Mouse (Mus musculus) erythroblast, embryonic 14.5 days (primary cell): ENCODE results near the gene Cyp2b10. TPM values are rescaled to one million over a fixed set of nuclear protein-coding genes. Genes with fewer than 3 reads are reported as not detected.
"Not testable (repeated sequence)": the region's sequence is repeated elsewhere in the genome, so short reads cannot be mapped to it uniquely, and the experiment has no call there.

Experiments used
- H3K27me3 ChIP-seq: 2 replicates; pipeline ENCODE4 v1.6.1; 2012; ENCODE audit warnings: inconsistent platforms; ENCODE audit not compliant: control insufficient read depth
- H3K36me3 ChIP-seq: 2 replicates; pipeline ENCODE4 v1.6.1; 2012; ENCODE audit warnings: mild to moderate bottlenecking, inconsistent platforms; ENCODE audit not compliant: control insufficient read depth
- H3K4me1 ChIP-seq: 2 replicates; pipeline ENCODE4 v1.6.1; 2012; ENCODE audit warnings: inconsistent platforms; ENCODE audit not compliant: control insufficient read depth
- H3K4me3 ChIP-seq: replicated peaks from 2 replicates; pipeline ENCODE3; 2012; ENCODE audit warnings: moderate library complexity, mild to moderate bottlenecking, inconsistent platforms
- H3K9me3 ChIP-seq: 2 replicates; pipeline ENCODE4 v1.6.1; 2012; ENCODE audit warnings: low read length, inconsistent platforms, mixed read lengths; ENCODE audit not compliant: control insufficient read depth
- GATA1 ChIP-seq: IDR thresholded peaks from 2 replicates; pipeline ENCODE4 v1.6.1; 2012; ENCODE audit warnings: low read length, inconsistent platforms, mixed read lengths
- TAL1 ChIP-seq: IDR thresholded peaks from 3 replicates; pipeline ENCODE4 v1.6.1; 2012; ENCODE audit warnings: low read length, inconsistent platforms, mixed read lengths
- polyA plus RNA-seq: library from polyadenylated mRNA; stranded (reverse); fragments of >175 nt; gene quantifications from 2 replicates; pipeline ENCODE4 v1.2.3, GENCODE M21; 2012

Gene Cyp2b10
- polyA plus RNA-seq, 1 experiment, result not detected

DNA sequence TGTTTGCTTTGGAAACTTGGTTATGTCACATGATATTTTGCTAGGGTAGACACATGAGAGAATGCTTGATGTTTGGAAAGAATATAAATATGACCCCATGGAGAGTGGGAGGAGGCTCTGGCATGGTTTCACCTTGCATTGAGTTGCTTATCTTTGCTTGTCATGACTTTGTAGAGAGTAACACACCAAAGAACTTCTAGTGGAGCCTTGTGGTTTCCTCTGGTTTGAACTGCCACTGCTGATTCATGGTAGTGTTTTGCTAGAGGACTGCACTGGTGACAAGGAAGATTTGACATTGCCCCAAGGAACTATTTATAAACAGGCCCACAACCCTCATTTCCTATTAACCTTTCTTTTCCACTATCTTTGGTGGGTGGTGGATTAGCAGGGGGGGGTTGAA is 24.8 kb upstream of the Cyp2b10 start:
- no peaks in the 10 kb centered on the region for H3K4me1 ChIP-seq
- H3K4me3 ChIP-seq, result no peak overlapping the region

DNA sequence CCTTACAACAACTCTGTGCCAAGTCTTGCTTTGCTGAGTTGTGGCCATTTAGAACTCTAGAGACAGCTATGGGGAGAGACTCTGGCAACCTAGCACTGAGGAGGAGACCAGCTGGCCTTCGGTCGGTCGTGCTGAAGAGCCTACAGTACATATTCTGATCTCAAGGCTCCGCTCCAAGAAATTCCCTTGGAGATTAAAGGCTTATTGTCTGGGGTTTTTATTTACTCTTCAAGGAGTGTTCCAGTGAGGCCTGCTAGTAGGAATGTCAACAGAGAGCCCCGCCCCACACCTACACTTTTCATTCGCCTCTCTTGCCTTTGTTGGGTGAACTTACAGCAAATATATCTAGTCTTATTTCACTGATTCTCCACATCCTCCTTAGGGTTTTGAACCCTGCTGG is 18.7 kb upstream of the Cyp2b10 start:
- Histone ChIP-seq H3K4me1 (no peaks in the 10 kb centered on the region), H3K27me3 (peaks cover 12% of the 10 kb centered on the region), H3K9me3 (no peaks in the 10 kb centered on the region), H3K36me3 (no peaks in the 10 kb centered on the region), H3K4me3 (no peak overlapping the region)
- no peak for TF ChIP-seq TAL1
- no peak for TF ChIP-seq GATA1

More for the DNA sequence above, 24.8 kb upstream of the Cyp2b10 start:
- TF ChIP-seq TAL1 (no peak), GATA1 (no peak)
- Histone ChIP-seq H3K36me3 (no peaks in the 10 kb centered on the region), H3K9me3 (peaks cover 10% of the 10 kb centered on the region), H3K27me3 (no peaks in the 10 kb centered on the region)

DNA sequence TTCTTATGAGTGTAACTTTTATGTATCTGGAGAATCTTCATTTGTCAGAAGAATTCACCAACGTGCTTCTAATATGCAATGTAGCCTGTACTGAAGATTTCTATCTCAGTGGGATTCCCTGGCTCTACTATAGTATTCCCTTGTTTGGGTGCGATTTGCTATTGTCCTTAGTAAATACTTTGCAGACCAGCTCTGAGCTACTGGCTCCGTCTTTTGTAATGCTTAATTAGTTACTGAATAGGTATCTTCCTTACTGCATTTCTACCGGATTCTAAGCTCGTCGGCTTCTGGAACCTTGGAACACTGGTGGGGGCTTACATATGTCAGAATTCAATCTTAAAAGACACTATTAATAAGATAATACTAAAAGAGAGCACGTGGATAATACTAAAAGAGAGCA is 16.7 kb upstream of the Cyp2b10 start:
- H3K9me3 ChIP-seq, H3K4me3 ChIP-seq, H3K36me3 ChIP-seq, H3K4me1 ChIP-seq: not testable (repeated sequence)
- peaks cover 13% of the 10 kb centered on the region for H3K27me3 ChIP-seq

DNA sequence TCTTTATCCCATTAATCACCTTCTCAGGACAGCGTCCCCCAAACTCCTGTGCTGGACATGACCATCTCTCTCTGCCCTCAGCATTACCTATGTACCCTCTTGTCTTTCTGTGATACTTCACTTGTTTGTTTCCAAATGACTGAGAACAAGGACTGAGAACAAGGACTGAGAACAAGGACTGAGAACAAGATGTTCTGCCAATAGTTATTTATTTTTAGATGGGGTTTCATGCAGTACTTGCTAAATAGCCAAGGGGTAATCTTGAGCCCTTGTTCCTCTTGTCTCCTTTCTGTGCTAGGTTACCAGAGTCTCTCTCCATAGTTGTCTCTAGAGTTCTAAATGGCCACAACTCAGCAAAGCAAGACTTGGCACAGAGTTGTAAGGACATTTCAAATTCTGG is 13.1 kb upstream of the Cyp2b10 start:
- no peak for TF ChIP-seq GATA1
- no peak for TF ChIP-seq TAL1
- Histone ChIP-seq H3K36me3 (no peaks in the 10 kb centered on the region), H3K27me3 (peaks cover 13% of the 10 kb centered on the region), H3K9me3 (no peaks in the 10 kb centered on the region), H3K4me1 (no peaks in the 10 kb centered on the region), H3K4me3 (no peak overlapping the region)

DNA sequence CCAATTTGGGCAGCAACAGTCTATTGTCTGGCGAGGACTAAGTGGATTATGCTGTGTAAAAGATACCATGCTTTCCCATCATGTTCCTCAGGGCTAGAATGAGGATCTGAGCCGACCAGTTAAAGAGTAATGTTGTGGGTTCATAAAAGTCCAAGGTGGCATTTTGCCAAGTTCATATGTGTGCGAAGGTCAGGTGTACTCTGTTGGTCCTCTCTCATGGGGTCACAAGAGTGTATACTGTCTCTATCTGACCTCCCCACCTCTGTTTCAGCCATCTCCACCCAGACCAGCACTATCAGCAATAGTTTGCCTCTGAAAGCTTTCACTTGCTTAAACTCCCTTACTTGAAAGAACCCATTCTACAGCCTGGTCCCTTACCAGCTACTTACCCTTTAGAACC is 9.7 kb upstream of the Cyp2b10 start:
- Histone ChIP-seq H3K9me3 (no peaks in the 10 kb centered on the region), H3K4me1 (no peaks in the 10 kb centered on the region), H3K4me3 (no peak overlapping the region), H3K36me3 (no peaks in the 10 kb centered on the region), H3K27me3 (peaks cover 2% of the 10 kb centered on the region; the same call in 1 of the 2 replicates)
- TF ChIP-seq GATA1 (no peak), TAL1 (no peak)

DNA sequence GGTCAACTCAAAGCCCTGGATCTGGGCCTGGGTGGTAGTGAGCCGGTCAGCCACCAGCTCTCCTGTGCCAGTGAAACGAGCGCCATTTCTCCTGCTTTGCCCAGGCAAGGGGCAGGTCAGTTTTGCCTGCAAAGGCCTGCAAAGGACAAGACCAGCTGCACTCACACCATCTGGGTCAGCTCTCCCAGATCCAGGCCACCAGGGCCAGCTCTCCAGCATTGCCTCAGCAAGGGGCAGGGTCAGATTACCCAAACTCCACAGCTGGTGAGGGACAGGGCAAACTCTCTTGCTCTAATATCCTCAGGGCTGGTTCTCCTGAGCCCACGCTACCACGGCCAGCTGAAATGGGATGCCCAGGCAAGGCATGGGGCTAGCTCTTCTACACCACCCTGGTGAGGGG is 4.3 kb upstream of the Cyp2b10 start:
- no peak for TF ChIP-seq GATA1
- H3K4me3 ChIP-seq, result no peak overlapping the region
- peaks cover 7% of the 10 kb centered on the region for H3K4me1 ChIP-seq
- no peaks in the 10 kb centered on the region for H3K27me3 ChIP-seq
- no peaks in the 10 kb centered on the region for H3K9me3 ChIP-seq
- no peaks in the 10 kb centered on the region for H3K36me3 ChIP-seq

DNA sequence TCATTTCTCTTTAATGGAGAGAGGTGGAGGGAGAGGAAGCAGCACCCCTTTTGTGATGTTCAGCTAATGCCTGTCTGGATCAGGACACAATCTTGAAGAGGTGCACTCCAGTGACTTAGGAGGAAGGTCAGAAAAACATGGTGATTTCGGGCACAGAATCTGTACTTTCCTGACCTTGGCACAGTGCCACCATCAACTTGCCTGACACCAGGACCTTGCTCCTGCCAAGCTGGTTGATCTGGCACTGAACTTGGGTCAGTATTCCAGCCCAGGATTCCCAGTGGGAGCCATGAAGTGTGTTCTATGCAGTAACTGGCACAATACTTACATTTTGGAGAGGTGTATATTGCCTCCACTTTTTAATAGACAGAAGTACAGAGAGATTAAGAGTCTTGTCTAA is 2.3 kb upstream of the Cyp2b10 start:
- Histone ChIP-seq H3K9me3 (no peaks in the 10 kb centered on the region), H3K4me1 (peaks cover 7% of the 10 kb centered on the region), H3K4me3 (no peak overlapping the region), H3K36me3 (no peaks in the 10 kb centered on the region), H3K27me3 (no peaks in the 10 kb centered on the region)
- TF ChIP-seq TAL1 (no peak), GATA1 (no peak)

DNA sequence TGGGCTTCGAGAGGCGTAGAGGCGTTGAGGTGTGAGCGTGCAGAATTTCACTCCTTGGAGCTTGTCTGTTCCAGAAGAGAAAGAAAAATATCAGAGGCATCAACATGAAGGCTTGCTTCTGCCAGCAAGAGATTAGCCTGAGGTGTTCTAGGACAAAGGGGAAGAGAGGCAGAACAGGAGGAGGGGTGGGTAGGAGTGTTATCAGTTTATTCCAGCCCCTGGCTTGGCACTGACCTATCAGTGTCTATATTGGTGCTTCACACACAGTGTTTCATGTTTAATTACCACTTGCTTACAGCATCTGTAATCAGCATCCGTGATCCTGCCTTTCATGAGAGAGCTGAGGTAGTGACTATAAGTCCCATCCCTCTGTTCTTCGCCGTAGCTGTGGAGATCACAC is 644 bp downstream of the Cyp2b10 start:
- TF ChIP-seq GATA1 (no peak), TAL1 (no peak)
- no peaks in the 10 kb centered on the region for H3K27me3 ChIP-seq
- H3K9me3 ChIP-seq, result no peaks in the 10 kb centered on the region
- H3K4me1 ChIP-seq, result peaks cover 7% of the 10 kb centered on the region
- no peak overlapping the region for H3K4me3 ChIP-seq
- no peaks in the 10 kb centered on the region for H3K36me3 ChIP-seq

DNA sequence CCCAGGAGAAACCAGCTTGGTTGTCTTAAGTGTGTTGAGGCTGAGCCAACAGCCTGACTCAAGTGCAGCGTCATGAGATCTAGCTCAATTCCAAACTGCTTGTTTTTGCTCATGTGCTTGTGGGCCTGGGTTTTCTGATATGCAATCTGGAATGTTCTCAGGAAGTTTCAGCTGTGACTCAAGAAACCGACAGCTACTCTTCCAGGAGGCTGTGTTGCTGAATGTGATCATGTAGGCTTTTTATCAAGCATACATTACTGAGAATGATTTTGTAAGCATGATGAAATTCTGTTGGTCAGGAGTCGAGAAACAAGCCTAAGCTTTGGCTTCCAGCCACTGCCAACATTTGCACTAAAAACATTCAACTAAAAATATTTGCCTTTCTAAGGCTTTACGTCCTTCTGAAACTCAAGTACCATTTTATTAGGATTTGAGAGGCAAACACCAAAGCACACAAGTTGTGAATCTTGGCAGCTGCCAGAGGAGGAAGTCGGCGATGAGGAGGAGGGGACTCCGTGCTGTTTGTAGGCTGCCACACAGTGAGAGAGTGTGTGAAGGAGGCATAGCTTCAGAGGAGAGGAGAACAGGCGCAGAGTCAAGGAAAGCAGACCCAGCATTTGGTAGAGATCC is 4.8 kb downstream of the Cyp2b10 start:
- Histone ChIP-seq H3K36me3 (no peaks in the 10 kb centered on the region), H3K27me3 (no peaks in the 10 kb centered on the region), H3K4me1 (peaks cover 7% of the 10 kb centered on the region), H3K9me3 (no peaks in the 10 kb centered on the region), H3K4me3 (no peak overlapping the region)
- TF ChIP-seq TAL1, result no peak
- no peak for TF ChIP-seq GATA1

DNA sequence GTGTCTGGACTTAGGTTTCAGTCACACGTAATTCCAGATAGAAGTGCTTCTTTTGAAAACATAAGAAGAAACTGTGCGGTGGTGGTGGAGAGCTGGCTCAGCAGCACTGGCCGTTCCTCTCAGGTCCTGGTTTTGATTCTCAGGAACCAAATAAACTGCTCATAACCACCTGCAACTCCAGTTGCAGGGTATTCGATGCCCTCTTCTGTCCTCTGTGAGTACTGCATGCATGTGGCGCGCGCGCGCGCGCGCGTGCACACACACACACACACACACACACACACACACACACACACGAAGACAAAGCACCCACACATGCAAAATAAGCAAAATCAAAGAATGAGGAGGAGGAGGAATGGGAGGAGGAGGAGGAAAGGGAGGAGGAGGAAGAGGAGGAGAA is 5.7 kb downstream of the Cyp2b10 start:
- H3K4me3 ChIP-seq, result no peak overlapping the region
- no peaks in the 10 kb centered on the region for H3K9me3 ChIP-seq
- no peak for TF ChIP-seq TAL1
- TF ChIP-seq GATA1, result no peak
- no peaks in the 10 kb centered on the region; the same call in 1 of the 2 replicates for H3K4me1 ChIP-seq
- no peaks in the 10 kb centered on the region for H3K36me3 ChIP-seq
- H3K27me3 ChIP-seq, result no peaks in the 10 kb centered on the region
